Mouse (Mus musculus) liver, postnatal 0 days (tissue): ENCODE results near the gene Col8a2.

Experiments used
- CTCF ChIP-seq: sonication (generic); IDR thresholded peaks from 2 replicates; pipeline ENCODE4 v1.5.1; 2016; ENCODE audit warnings: antibody characterized with exemption, low read depth
- EP300 ChIP-seq: IDR thresholded peaks from 2 replicates; pipeline ENCODE4 v1.6.1; 2016; ENCODE audit warnings: antibody characterized with exemption, low read depth, mild to moderate bottlenecking

DNA sequence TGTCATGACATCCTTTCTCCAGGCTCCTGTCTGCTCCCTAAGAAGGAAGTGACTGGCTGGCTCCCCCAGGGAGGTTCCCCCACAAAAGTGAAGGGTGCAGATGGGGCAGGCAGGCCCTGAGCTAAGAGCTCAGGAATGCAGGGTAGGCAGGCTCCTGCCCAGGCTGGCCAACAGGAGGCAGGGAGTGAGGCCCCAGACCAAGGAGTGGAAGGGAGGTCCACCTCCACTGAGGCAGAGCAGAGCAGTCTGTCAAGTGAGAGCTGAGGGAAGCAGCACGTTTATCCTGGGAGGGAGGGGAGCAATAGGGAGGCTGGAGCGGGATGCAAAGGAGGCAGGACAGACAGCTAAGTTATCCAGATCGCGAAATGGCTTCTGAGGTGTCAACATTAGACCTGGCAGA lies 35.9 kb upstream of the Col8a2 start:
- no peak for TF ChIP-seq CTCF
- TF ChIP-seq EP300: no peak
